Mouse (Mus musculus) adrenal gland, postnatal 36 days (tissue): Measurements from ENCODE around the gene BC005537. TPM values are rescaled to one million over a fixed set of nuclear protein-coding genes. Genes with fewer than 3 reads are reported as not detected.
"Not testable (repeated sequence)": the region's sequence is repeated elsewhere in the genome, so short reads cannot be mapped to it uniquely, and the experiment has no call there.

Experiments
- DNase-seq, 2 experiments: peaks; one replicate each; pipeline ENCODE4 v3.0.0; 2021; ENCODE audit warnings: mixed read lengths in 1 of 2
- total RNA-seq, 2 experiments: library from RNA; stranded (reverse); gene quantifications; 2 replicates each; pipeline ENCODE4 v1.2.3; 2021

The BC005537 gene
- total RNA-seq, 2 experiments from 2014 or later, result 226 to 236 TPM

- peak; percentile 82 to 85 for DNase-seq
Observed at GRCm38 (mm10) chr13:24799925-24800673, 1.4 kb upstream of the BC005537 start.

- peak; percentile 98 for DNase-seq
Observed at GRCm38 (mm10) chr13:24800674-24801307, 666 bp upstream of the BC005537 start.

GRCm38 (mm10) chr13:24802131-24802691 is 754 bp downstream of the BC005537 start:
- peak; percentile 44 to 50 for DNase-seq

GRCm38 (mm10) chr13:24803196-24803595 is 1.7 kb downstream of the BC005537 start:
- no peak for DNase-seq

- peak; percentile 56 to 61 for DNase-seq
Observed at GRCm38 (mm10) chr13:24806079-24806478, 4.6 kb downstream of the BC005537 start.

- DNase-seq, result no peak
Observed at GRCm38 (mm10) chr13:24812521-24812920, 11.1 kb downstream of the BC005537 start.

- DNase-seq, result no peak
Observed at GRCm38 (mm10) chr13:24814616-24815015, 13.2 kb downstream of the BC005537 start.

GRCm38 (mm10) chr13:24816125-24817092 is 15.0 kb downstream of the BC005537 start:
- peak in 1 of 2 experiments; percentile 7 for DNase-seq

- DNase-seq, result no peak
Observed at GRCm38 (mm10) chr13:24819931-24820330, 18.5 kb downstream of the BC005537 start.

GRCm38 (mm10) chr13:24822663-24823343 is 21.3 kb downstream of the BC005537 start:
- no peak for DNase-seq

- DNase-seq, result peak; percentile 31 to 41
Observed at GRCm38 (mm10) chr13:24824647-24825046, 23.2 kb downstream of the BC005537 start.

- peak; percentile 11 to 38 for DNase-seq
Observed at GRCm38 (mm10) chr13:24825587-24825986, 24.1 kb downstream of the BC005537 start.

- DNase-seq, result peak in 1 of 2 experiments; percentile 7
Observed at GRCm38 (mm10) chr13:24826116-24826515, 24.7 kb downstream of the BC005537 start.

GRCm38 (mm10) chr13:24830756-24831352 is 29.4 kb downstream of the BC005537 start:
- no peak for DNase-seq

- DNase-seq, result peak; percentile 96 to 97
Observed at GRCm38 (mm10) chr13:24831353-24832130, 30.1 kb downstream of the BC005537 start, which contains the start of the genes Acot13 and Tdp2. Gene Acot13, minus strand, starts transcription at chr13:24831540. Gene Tdp2, plus strand, starts transcription at chr13:24831679.

- DNase-seq, result no peak
Observed at GRCm38 (mm10) chr13:24832131-24832810, 30.8 kb downstream of the BC005537 start.

GRCm38 (mm10) chr13:24832811-24833155 is 31.3 kb downstream of the BC005537 start:
- no peak for DNase-seq

- DNase-seq, result not testable (repeated sequence)
Observed at GRCm38 (mm10) chr13:24837765-24838164, 36.3 kb downstream of the BC005537 start.

- no peak for DNase-seq
Observed at GRCm38 (mm10) chr13:24839831-24840230, 38.4 kb downstream of the BC005537 start.
